Mouse (Mus musculus) induced T-regulatory cell, adult 2 months (primary cell): ENCODE measurements around the gene Cenpm.

Source experiments
- DNase-seq: peaks from one replicate; pipeline ENCODE4 v3.0.0-alpha.2; 2012; ENCODE audit warnings: low read depth

Gene Cenpm

GRCm38 (mm10) chr15:82243311-82243710 is 1.2 kb downstream of the Cenpm start:
- DNase-seq = no peak

GRCm38 (mm10) chr15:82236565-82236964 is 8.0 kb downstream of the Cenpm start:
- peak; percentile 92 for DNase-seq

- DNase-seq = peak; percentile 41
Measured at GRCm38 (mm10) chr15:82235661-82236060, 8.9 kb downstream of the Cenpm start.

GRCm38 (mm10) chr15:82232651-82233050 is 11.9 kb downstream of the Cenpm start:
- no peak for DNase-seq

- DNase-seq = no peak
Measured at GRCm38 (mm10) chr15:82231591-82232378, 12.8 kb downstream of the Cenpm start.

GRCm38 (mm10) chr15:82231100-82231499 is 13.4 kb downstream of the Cenpm start:
- DNase-seq = no peak

- no peak for DNase-seq
Measured at GRCm38 (mm10) chr15:82230098-82230611, 14.4 kb downstream of the Cenpm start.

GRCm38 (mm10) chr15:82229542-82230045 is 15.0 kb downstream of the Cenpm start:
- DNase-seq = no peak

GRCm38 (mm10) chr15:82225769-82226168 is 18.8 kb downstream of the Cenpm start:
- no peak for DNase-seq

GRCm38 (mm10) chr15:82224602-82225215 is 19.8 kb downstream of the Cenpm start:
- DNase-seq = no peak

GRCm38 (mm10) chr15:82223657-82224601 is 20.6 kb downstream of the Cenpm start, which contains the start of gene Tnfrsf13c:
TSS of gene Tnfrsf13c (minus strand) at chr15:82224369.
- DNase-seq = peak; percentile 70

GRCm38 (mm10) chr15:82223251-82223650 is 21.3 kb downstream of the Cenpm start:
- no peak for DNase-seq

- DNase-seq = peak; percentile 50
Measured at GRCm38 (mm10) chr15:82221104-82221860, 23.3 kb downstream of the Cenpm start.

GRCm38 (mm10) chr15:82220003-82220675 is 24.4 kb downstream of the Cenpm start:
- DNase-seq = no peak

GRCm38 (mm10) chr15:82218778-82219666 is 25.5 kb downstream of the Cenpm start:
- DNase-seq = no peak

GRCm38 (mm10) chr15:82217980-82218379 is 26.6 kb downstream of the Cenpm start:
- DNase-seq = no peak

- DNase-seq = no peak
Measured at GRCm38 (mm10) chr15:82217039-82217438, 27.5 kb downstream of the Cenpm start.

GRCm38 (mm10) chr15:82216142-82216827 is 28.3 kb downstream of the Cenpm start:
- no peak for DNase-seq
